Mouse (Mus musculus): ENCODE data around the gene Arhgap25. TPM values are rescaled to one million over a fixed set of nuclear protein-coding genes. Genes with fewer than 3 reads are reported as not detected.

The Arhgap25 gene
- polyA plus RNA-seq, 1 experiment from 2014 or later: 6.9 TPM

DNA sequence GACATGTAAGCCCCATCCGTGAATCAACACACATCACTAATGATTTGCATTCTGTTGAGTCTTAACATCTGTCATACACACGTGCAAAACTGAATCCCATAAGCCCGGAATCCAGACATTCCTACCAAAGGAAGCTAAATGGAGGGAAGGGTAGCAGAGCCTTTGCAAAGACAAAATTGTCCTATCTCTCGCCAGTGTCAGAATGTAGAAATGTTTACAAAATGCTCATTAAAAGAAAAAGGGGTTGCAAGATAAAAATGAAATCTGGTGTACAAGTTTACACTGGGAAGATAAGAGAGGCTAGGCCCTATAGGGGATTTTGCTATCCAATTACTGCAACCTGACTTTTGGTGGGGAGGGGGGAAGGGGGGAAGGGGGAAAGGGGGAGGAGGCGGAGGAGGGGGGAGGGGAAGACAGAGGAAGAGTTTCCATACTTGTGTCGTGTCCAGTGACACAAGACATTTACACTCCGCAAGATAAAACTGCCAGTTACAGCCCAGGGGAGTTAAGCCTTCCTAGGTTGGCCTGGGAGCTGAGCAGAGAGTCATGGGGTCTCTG, 104.5 kb downstream of the Arhgap25 start, which contains the start of gene Bmp10:
Gene Bmp10 (plus strand): TSS at position 508 of the 558 bp plus-strand sequence.
- Histone ChIP-seq H3K4me2 (no peak within 1 kb of the TSS), H3K27me3 (replicated peaks; ENCODE audit: control insufficient read depth, insufficient read depth, low read length) (no peaks in the 10 kb centered on the region), H3K36me3 (ENCODE audit: control insufficient read depth, insufficient read depth, low read length) (no peaks in the 10 kb centered on the region), H3K27ac (ENCODE audit: low read depth, low read length) (peak within 1 kb of the TSS; percentile 25; the same call in 1 of the 2 replicates), H3K4me1 (replicated peaks; ENCODE audit: control insufficient read depth, insufficient read depth, low read length) (peaks cover 5% of the 10 kb centered on the region), H3K9me3 (ENCODE audit: control insufficient read depth, low read length) (no peaks in the 10 kb centered on the region), H3K4me3 (ENCODE audit: low read depth, low read length) (peak within 1 kb of the TSS; percentile 29), H3K9ac (ENCODE audit: low read depth, low read length) (0 out of 2 replicates have a peak within 1 kb of the TSS, but pooled peaks have one; percentile 46)
- 57% methylated on average over 7 of the region's 7 CpGs for WGBS
- ATAC-seq (replicated peaks; ENCODE audit: low FRiP score): no peak
- DNase-seq (ENCODE audit: low spot score): no peak

DNA sequence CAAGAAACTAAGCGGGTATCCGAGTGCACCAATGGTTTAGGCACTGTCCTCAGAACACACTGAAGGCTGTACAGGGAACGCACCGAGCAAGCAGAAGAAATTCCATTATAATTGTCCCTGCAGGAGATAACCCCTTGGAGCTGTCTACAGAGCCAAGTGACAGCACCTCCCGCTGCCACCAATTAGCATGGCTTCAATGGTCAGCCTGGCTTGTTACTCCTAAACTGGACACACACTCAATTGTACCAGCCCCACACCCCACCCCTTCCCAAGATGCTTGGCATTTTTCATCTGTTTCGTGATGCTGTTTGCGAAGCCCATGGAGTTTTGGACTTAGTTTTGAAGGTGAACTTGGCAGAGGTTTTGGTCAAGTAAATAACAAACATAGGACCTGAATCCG, 105.4 kb downstream of the Arhgap25 start:
- Histone ChIP-seq H3K27me3 (replicated peaks; ENCODE audit: control insufficient read depth, insufficient read depth, low read length) (no peaks in the 10 kb centered on the region), H3K4me2 (no peak overlapping the region), H3K9me3 (ENCODE audit: control insufficient read depth, low read length) (no peaks in the 10 kb centered on the region), H3K4me1 (replicated peaks; ENCODE audit: control insufficient read depth, insufficient read depth, low read length) (peaks cover 7% of the 10 kb centered on the region), H3K4me3 (ENCODE audit: low read depth, low read length) (no peak overlapping the region), H3K36me3 (ENCODE audit: control insufficient read depth, insufficient read depth, low read length) (no peaks in the 10 kb centered on the region), H3K9ac (ENCODE audit: low read depth, low read length) (no peak overlapping the region), H3K27ac (ENCODE audit: low read depth, low read length) (no peak overlapping the region)
- no peak for ATAC-seq (replicated peaks; ENCODE audit: low FRiP score)
- 77% methylated on average over 8 of the region's 8 CpGs for WGBS
- no peak for DNase-seq (ENCODE audit: low spot score)

DNA sequence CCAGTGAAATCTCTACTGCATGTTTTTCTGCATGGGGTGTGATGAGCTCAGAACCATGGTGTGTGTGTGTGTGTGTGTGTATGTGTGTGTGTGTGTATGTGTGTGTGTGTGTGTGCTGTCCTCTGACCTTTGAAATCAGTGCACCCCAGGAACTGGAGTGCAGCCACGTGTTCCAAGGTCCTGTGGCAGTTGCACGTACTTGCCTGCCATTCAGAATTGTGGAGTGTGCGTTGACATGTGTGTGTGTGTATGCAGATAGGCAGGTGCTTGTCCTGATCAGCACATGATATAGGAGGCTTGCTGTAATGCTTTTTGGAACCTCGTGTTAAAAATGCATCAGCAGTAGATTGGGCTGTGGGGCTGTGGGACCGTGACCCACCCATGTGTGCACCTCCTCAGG, 106.1 kb downstream of the Arhgap25 start:
- H3K9me3 ChIP-seq (ENCODE audit: control insufficient read depth, low read length): no peaks in the 10 kb centered on the region
- no peaks in the 10 kb centered on the region for H3K36me3 ChIP-seq (ENCODE audit: control insufficient read depth, insufficient read depth, low read length)
- H3K9ac ChIP-seq (ENCODE audit: low read depth, low read length): no peak overlapping the region
- H3K4me3 ChIP-seq (ENCODE audit: low read depth, low read length): no peak overlapping the region
- no peak overlapping the region for H3K27ac ChIP-seq (ENCODE audit: low read depth, low read length)
- H3K4me2 ChIP-seq: no peak overlapping the region
- 69% methylated on average over 5 of the region's 5 CpGs for WGBS
- H3K4me1 ChIP-seq (replicated peaks; ENCODE audit: control insufficient read depth, insufficient read depth, low read length): peaks cover 10% of the 10 kb centered on the region
- no peak for ATAC-seq (replicated peaks; ENCODE audit: low FRiP score)
- no peaks in the 10 kb centered on the region for H3K27me3 ChIP-seq (replicated peaks; ENCODE audit: control insufficient read depth, insufficient read depth, low read length)
- DNase-seq (ENCODE audit: low spot score): no peak

DNA sequence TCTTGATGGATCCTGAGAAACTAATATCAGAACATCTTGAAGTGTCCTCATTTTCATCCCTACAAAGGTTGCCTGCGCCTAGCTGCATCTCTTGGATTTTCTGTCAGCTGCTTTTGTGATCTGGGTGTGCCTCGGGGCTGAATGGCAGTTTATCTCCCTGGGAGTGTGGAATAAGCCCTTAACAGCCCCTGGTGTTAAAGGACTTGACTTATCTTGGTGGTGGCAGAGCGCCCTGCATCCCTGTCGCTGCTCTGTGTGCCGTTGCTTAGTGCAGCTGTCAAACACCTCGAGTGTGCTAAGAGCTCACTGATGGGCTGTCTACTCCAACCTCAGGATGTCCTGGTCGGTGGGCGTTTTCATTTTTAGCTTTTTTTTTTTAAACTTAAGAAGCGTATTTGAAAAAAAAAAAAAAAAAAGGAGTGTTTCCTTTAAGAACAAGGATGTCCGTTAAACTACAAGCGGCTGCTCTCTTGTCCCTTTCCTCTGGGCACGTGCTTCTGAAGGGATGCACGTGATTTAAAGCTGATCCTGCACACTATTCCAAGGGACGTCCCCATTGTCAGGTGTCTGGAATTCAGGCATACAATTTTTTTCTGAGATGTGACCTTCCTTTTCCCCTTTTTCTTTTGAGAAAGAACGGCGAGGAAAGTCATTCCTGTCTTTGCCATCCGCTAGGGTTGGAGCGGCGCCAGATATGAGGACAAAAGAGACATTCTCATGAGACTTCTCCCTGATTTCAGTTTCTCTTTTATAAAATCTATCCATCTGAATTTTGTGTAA, 108.8 kb downstream of the Arhgap25 start:
- Histone ChIP-seq H3K9me3 (ENCODE audit: control insufficient read depth, low read length) (no peaks in the 10 kb centered on the region), H3K4me1 (replicated peaks; ENCODE audit: control insufficient read depth, insufficient read depth, low read length) (peaks cover 12% of the 10 kb centered on the region), H3K27me3 (replicated peaks; ENCODE audit: control insufficient read depth, insufficient read depth, low read length) (no peaks in the 10 kb centered on the region), H3K4me2 (no peak overlapping the region), H3K9ac (ENCODE audit: low read depth, low read length) (no peak overlapping the region), H3K36me3 (ENCODE audit: control insufficient read depth, insufficient read depth, low read length) (no peaks in the 10 kb centered on the region), H3K27ac (ENCODE audit: low read depth, low read length) (no peak overlapping the region), H3K4me3 (ENCODE audit: low read depth, low read length) (no peak overlapping the region)
- ATAC-seq (replicated peaks; ENCODE audit: low FRiP score): no peak
- WGBS: 53% methylated on average over 19 of the region's 19 CpGs
- no peak for DNase-seq (ENCODE audit: low spot score)

DNA sequence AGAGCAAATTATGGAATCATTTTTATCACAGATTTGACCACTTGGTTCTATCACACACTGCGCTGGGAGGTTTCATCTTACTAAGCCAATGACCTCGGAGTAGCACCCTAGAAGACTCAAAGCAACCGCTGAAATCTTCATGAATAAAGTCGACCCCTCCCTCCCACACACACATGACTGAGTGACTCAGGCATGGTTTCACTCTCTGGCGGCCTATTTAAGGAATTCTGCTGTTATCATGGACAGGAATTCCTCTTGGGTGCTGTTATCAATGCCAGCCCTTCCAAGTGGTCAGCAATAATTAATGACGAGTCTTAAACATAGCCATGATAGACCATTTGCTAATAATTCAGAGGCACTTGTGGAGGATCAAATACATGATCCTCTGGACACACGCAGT, 110.8 kb downstream of the Arhgap25 start:
- H3K27ac ChIP-seq (ENCODE audit: low read depth, low read length): no peak overlapping the region

DNA sequence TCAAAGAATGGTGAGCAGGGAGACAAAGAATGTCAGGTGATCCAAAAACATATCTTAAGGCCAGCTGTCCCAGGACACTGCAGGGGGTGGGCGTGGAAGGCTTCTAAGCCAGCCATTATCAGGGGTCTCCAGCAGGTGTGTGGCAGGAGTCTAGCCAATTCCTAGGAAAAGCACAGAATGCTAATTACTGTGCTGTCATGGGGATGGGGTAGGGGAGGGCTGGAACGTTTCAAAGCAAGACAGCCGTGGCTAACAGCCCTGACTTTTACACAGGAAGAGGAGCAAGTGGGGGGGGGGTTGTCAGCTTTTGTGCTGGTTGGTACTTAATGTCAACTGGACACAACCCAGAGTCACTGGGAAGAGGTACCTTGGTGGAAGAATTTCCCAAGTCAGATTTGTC, 121.0 kb downstream of the Arhgap25 start:
- Histone ChIP-seq H3K36me3 (ENCODE audit: control insufficient read depth, insufficient read depth, low read length) (no peaks in the 10 kb centered on the region), H3K9ac (ENCODE audit: low read depth, low read length) (no peak overlapping the region), H3K27me3 (replicated peaks; ENCODE audit: control insufficient read depth, insufficient read depth, low read length) (no peaks in the 10 kb centered on the region), H3K27ac (ENCODE audit: low read depth, low read length) (no peak overlapping the region), H3K9me3 (ENCODE audit: control insufficient read depth, low read length) (no peaks in the 10 kb centered on the region), H3K4me2 (no peak overlapping the region), H3K4me1 (replicated peaks; ENCODE audit: control insufficient read depth, insufficient read depth, low read length) (0 out of 2 replicates have a peak, but pooled peaks cover 3% of the 10 kb centered on the region), H3K4me3 (ENCODE audit: low read depth, low read length) (no peak overlapping the region)
- no peak for ATAC-seq (replicated peaks; ENCODE audit: low FRiP score)
- no peak for DNase-seq (ENCODE audit: low spot score)
- 32% methylated on average over 3 of the region's 3 CpGs for WGBS

More for the DNA sequence above, 110.8 kb downstream of the Arhgap25 start:
- 48% methylated on average over 7 of the region's 7 CpGs for WGBS
- H3K27me3 ChIP-seq (replicated peaks; ENCODE audit: control insufficient read depth, insufficient read depth, low read length): no peaks in the 10 kb centered on the region
- H3K4me2 ChIP-seq: no peak overlapping the region
- no peak overlapping the region for H3K9ac ChIP-seq (ENCODE audit: low read depth, low read length)
- H3K4me3 ChIP-seq (ENCODE audit: low read depth, low read length): no peak overlapping the region
- DNase-seq (ENCODE audit: low spot score) (no peak), ATAC-seq (replicated peaks; ENCODE audit: low FRiP score) (no peak)
- no peaks in the 10 kb centered on the region for H3K36me3 ChIP-seq (ENCODE audit: control insufficient read depth, insufficient read depth, low read length)
- no peaks in the 10 kb centered on the region for H3K9me3 ChIP-seq (ENCODE audit: control insufficient read depth, low read length)
- H3K4me1 ChIP-seq (replicated peaks; ENCODE audit: control insufficient read depth, insufficient read depth, low read length): peaks cover 12% of the 10 kb centered on the region

Other genes starting within 250 kb of the Arhgap25 start
- 2.0 and 3.1 TPM in 2 replicates for gene Antxr1, start 197.4 kb downstream of the Arhgap25 start, polyA plus RNA-seq (2014; fragmentation: Nextera tagmentation; extraction: Ambion mirVana)
- not detected in 2 replicates for gene Gkn1, start 182.3 kb downstream of the Arhgap25 start, polyA plus RNA-seq (2014; fragmentation: Nextera tagmentation; extraction: Ambion mirVana)
- gene Gkn2, start 159.9 kb downstream of the Arhgap25 start, polyA plus RNA-seq (2014; fragmentation: Nextera tagmentation; extraction: Ambion mirVana): not detected in 2 replicates
- gene Gkn3, start 144.3 kb downstream of the Arhgap25 start, polyA plus RNA-seq (2014; fragmentation: Nextera tagmentation; extraction: Ambion mirVana): 0.21 TPM in 1 of 2 replicates, not detected in the other
- gene Bmp10, start 104.3 kb downstream of the Arhgap25 start, polyA plus RNA-seq (2014; fragmentation: Nextera tagmentation; extraction: Ambion mirVana): 0.75 and 0.82 TPM in 2 replicates
- 1.8 and 3.2 TPM in 2 replicates for gene Prokr1, start 57.5 kb upstream of the Arhgap25 start, polyA plus RNA-seq (2014; fragmentation: Nextera tagmentation; extraction: Ambion mirVana)
- gene Aplf, start 138.9 kb upstream of the Arhgap25 start, polyA plus RNA-seq (2014; fragmentation: Nextera tagmentation; extraction: Ambion mirVana): 22.5 and 25.2 TPM in 2 replicates
- 0.45 and 0.57 TPM in 2 replicates for gene Efcc1, start 197.6 kb upstream of the Arhgap25 start, polyA plus RNA-seq (2014; fragmentation: Nextera tagmentation; extraction: Ambion mirVana)
- gene Gp9, start 244.8 kb upstream of the Arhgap25 start, polyA plus RNA-seq (2014; fragmentation: Nextera tagmentation; extraction: Ambion mirVana): 37.2 and 37.3 TPM in 2 replicates

Data from liver, embryonic 11.5 days (tissue).